17 mouse cellular contexts compared by ENCODE assay signal in genomic region chr10:95850504-95850903, GRCm38 (mm10). TPM values are rescaled to one million over a fixed set of nuclear protein-coding genes. Genes with fewer than 3 reads are reported as not detected.
A peak's percentile ranks its signal among the peaks of the same experiment; 100 is the strongest.
DNase-seq lines count a peak whose midpoint lies in the region.
"Had no signal": no experiment of that assay in that cellular context is flagged by ENCODE, and none has a peak within 500 bp of the region (broad histone marks: within the 10 kb centered on the region; RNA-seq: fewer than 3 reads in every experiment).

No protein-coding gene starts in this region.

- intact Hi-C loops in left cerebral cortex, postnatal 25 days (cut with DNase I) = no loop called here

- DNase-seq in cerebellum, postnatal 10 days = peak; percentile 23 to 40
- DNase-seq in cerebellum, postnatal 4 days (ENCODE audit: low spot score in 2 of 2) = no peak
- peak; percentile 42 to 46 for DNase-seq in kidney, postnatal 25 days
- DNase-seq in kidney, adult 8-10 months = no peak
- peak; percentile 54 for DNase-seq in urinary bladder, postnatal 14 days (ENCODE audit: low spot score)
- no peak for DNase-seq in urinary bladder, postnatal 25 days (ENCODE audit: low spot score)
- DNase-seq in retina, embryonic 14.5 days (ENCODE audit: low spot score) = no peak
- no peak for DNase-seq in left cerebral cortex, postnatal 25 days (ENCODE audit: low spot score in 2 of 2)
- DNase-seq: adrenal gland, postnatal 25 days; B cell, adult 2 months; cerebellum, adult 9-11 months; forebrain, postnatal 0 days; gastrocnemius, postnatal 14 days; liver, embryonic 13.5 days; lung, postnatal 10 days; thymus, postnatal 4 days had no signal

RNA-seq across cellular contexts. Expression of gene Gm33543, which starts 7.8 kb away (rescaled TPM):
- not detected for total RNA-seq in left cerebral cortex, postnatal 25 days (2021)
- total RNA-seq: adrenal gland, postnatal 25 days; forebrain, postnatal 0 days; layer of hippocampus, postnatal 14 days had no signal

Comparison
In these comparisons a context has a peak if more than half of its experiments do, and no peak if none do; other contexts are left out.
1. DNase-seq: peak in cerebellum, postnatal 10 days (2 of 2), kidney, postnatal 25 days (2 of 2) and urinary bladder, postnatal 14 days (single experiment); none in cerebellum, postnatal 4 days (0 of 2), kidney, adult 8-10 months (0 of 2), urinary bladder, postnatal 25 days (single experiment), retina, embryonic 14.5 days (single experiment) and left cerebral cortex, postnatal 25 days (0 of 2).